Mouse (Mus musculus) heart, embryonic 13.5 days (tissue): ENCODE results near the gene Tsc1. TPM values are rescaled to one million over a fixed set of nuclear protein-coding genes. Genes with fewer than 3 reads are reported as not detected.

Source experiments
- ATAC-seq: fragments of 200-750 bp; cut with Nextera tagmentation; 2 replicates; pipeline ENCODE4 v1.8.0; 2017; ENCODE audit warnings: moderate TSS enrichment; ENCODE audit not compliant: insufficient number of reproducible peaks, low FRiP score, low TSS enrichment; ENCODE audit errors: extremely low read depth
- H3K27ac ChIP-seq: fragments of 300-500 bp; sonication (generic); replicated peaks from 2 replicates; pipeline ENCODE4 v1.5.1; 2015; ENCODE audit warnings: moderate library complexity, mild to moderate bottlenecking, inconsistent platforms
- H3K27me3 ChIP-seq: fragments of 300-500 bp; sonication (generic); replicated peaks from 2 replicates; pipeline ENCODE4 v1.6.1; 2015; ENCODE audit warnings: mild to moderate bottlenecking, inconsistent platforms
- H3K36me3 ChIP-seq: fragments of 300-500 bp; sonication (generic); 2 replicates; pipeline ENCODE4 v1.6.1; 2015; ENCODE audit warnings: mild to moderate bottlenecking, inconsistent platforms
- H3K4me1 ChIP-seq: fragments of 300-500 bp; sonication (generic); 2 replicates; pipeline ENCODE4 v1.6.1; 2015; ENCODE audit warnings: inconsistent platforms
- H3K4me2 ChIP-seq: fragments of 300-500 bp; sonication (generic); 2 replicates; pipeline ENCODE4 v1.6.1; 2015; ENCODE audit warnings: inconsistent platforms, mild to moderate bottlenecking, moderate library complexity
- H3K4me3 ChIP-seq: fragments of 300-500 bp; sonication (generic); 2 replicates; pipeline ENCODE4 v1.5.1; 2015; ENCODE audit warnings: moderate library complexity, mild to moderate bottlenecking, inconsistent platforms
- H3K9ac ChIP-seq: fragments of 300-500 bp; sonication (generic); 2 replicates; pipeline ENCODE4 v1.6.1; 2015; ENCODE audit warnings: inconsistent platforms, mild to moderate bottlenecking, moderate library complexity
- H3K9me3 ChIP-seq: fragments of 300-500 bp; sonication (generic); 2 replicates; pipeline ENCODE4 v1.6.1; 2016; ENCODE audit warnings: inconsistent platforms
- WGBS: fragments of 180-500 bp; shearing (Covaris S2); methylation state at CpG from one replicate; pipeline ENCODE4 v1.1.7; 2015; ENCODE audit warnings: mixed read lengths; 5-methylcytosine and 5-hydroxymethylcytosine counted together
- polyA plus RNA-seq: library from polyadenylated mRNA; unstranded; fragments of >200 nt; fragmentation: Nextera tagmentation; extraction: Ambion mirVana; gene quantifications from 2 replicates; pipeline ENCODE4 v1.2.1, GENCODE M21; 2015

Tsc1 gene
- polyA plus RNA-seq, 1 experiment from 2014 or later: 16.2 TPM

DNA sequence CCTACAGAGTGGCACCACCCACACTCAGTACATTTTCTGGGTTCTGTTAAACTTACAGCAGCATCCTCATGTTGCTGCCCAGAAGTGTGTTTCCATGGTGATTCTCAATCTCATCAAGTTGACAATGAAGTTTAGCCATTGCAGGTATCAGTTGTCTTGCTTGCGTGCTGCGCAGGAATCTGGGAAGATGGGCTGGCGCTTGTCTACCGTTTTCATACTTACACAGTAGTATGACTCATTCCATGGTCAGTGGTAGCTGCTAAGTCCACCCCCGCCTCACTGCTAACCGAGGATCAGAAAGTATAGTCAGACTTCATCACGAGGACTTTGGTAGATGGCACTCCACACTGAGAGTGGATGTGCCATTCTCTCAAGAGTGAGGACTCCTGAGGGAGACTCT lies 12.3 kb downstream of the Tsc1 start:
- Histone ChIP-seq H3K9me3 (no peaks in the 10 kb centered on the region), H3K4me3 (no peak overlapping the region), H3K4me1 (no peaks in the 10 kb centered on the region), H3K36me3 (peaks cover 43% of the 10 kb centered on the region), H3K27ac (no peak overlapping the region), H3K4me2 (no peak overlapping the region), H3K27me3 (no peaks in the 10 kb centered on the region), H3K9ac (no peak overlapping the region)
- 95% methylated on average over 7 of the region's 7 CpGs for WGBS
- ATAC-seq: no peak

GRCm38 (mm10) chr2:28654295-28654694 lies 13.3 kb downstream of the Tsc1 start:
- H3K9ac ChIP-seq: no peak overlapping the region
- WGBS: 67% methylated on average over 2 of the region's 2 CpGs
- H3K4me3 ChIP-seq: no peak overlapping the region
- ATAC-seq: no peak
- H3K27me3 ChIP-seq: no peaks in the 10 kb centered on the region
- no peak overlapping the region for H3K27ac ChIP-seq
- no peak overlapping the region for H3K4me2 ChIP-seq
- H3K36me3 ChIP-seq: peaks cover 52% of the 10 kb centered on the region
- H3K9me3 ChIP-seq: no peaks in the 10 kb centered on the region
- no peaks in the 10 kb centered on the region for H3K4me1 ChIP-seq

DNA sequence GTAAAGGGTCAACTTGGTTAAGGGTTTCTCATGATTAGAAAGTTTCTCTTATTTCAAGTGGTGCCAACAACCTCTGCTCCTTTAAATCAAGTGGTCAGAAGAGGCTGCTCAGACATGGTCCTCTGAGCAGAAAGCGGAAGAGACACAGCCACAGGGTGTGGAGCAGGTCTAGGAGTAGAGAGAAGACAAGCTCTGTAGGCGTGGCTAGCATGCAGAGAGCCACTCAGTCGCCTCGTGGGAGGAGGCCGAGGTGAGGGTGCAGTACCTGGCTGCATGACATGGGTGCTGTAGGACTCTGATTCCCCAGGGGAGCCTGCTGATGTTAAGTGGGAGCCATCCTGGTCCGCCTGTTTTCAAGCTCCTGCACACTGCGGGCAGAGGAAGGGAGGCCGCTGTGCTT lies 15.2 kb downstream of the Tsc1 start:
- Histone ChIP-seq H3K9me3 (no peaks in the 10 kb centered on the region), H3K36me3 (peaks cover 72% of the 10 kb centered on the region), H3K27ac (no peak overlapping the region), H3K4me1 (no peaks in the 10 kb centered on the region), H3K27me3 (no peaks in the 10 kb centered on the region), H3K9ac (no peak overlapping the region), H3K4me3 (no peak overlapping the region), H3K4me2 (no peak overlapping the region)
- no peak for ATAC-seq
- WGBS: 72% methylated on average over 8 of the region's 8 CpGs

DNA sequence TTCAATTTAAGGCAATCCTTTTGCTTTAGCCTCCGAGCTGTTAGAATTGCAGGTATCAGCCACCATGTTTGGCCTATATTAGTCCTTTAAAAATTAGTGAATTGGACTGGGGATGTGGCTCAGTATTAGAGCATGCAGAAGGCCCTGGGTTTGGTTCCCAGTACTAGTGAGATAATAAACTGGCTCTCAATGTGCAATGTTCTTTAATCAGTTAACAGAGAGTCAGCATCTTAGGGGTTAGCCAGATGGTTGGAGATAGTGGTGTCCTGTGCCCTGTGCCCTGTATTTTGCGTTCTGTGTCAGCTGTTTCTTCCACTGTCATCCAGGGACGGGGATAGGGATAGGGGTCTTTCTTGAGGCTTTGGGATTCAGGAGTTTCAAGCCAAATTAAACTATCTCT lies 21.9 kb downstream of the Tsc1 start:
- no peak overlapping the region for H3K9ac ChIP-seq
- WGBS: 85% methylated on average over 3 of the region's 3 CpGs
- H3K27ac ChIP-seq: no peak overlapping the region
- no peaks in the 10 kb centered on the region for H3K27me3 ChIP-seq
- H3K4me3 ChIP-seq: no peak overlapping the region
- H3K4me1 ChIP-seq: no peaks in the 10 kb centered on the region
- H3K4me2 ChIP-seq: no peak overlapping the region
- ATAC-seq: no peak
- H3K9me3 ChIP-seq: no peaks in the 10 kb centered on the region
- peaks cover 97% of the 10 kb centered on the region for H3K36me3 ChIP-seq

- 77% methylated on average over 3 of the region's 3 CpGs for WGBS
- Histone ChIP-seq H3K36me3 (peaks cover 96% of the 10 kb centered on the region), H3K4me2 (no peak overlapping the region)
These were observed 24.8 kb downstream of the Tsc1 start for GRCm38 (mm10) chr2:28665818-28666217.

DNA sequence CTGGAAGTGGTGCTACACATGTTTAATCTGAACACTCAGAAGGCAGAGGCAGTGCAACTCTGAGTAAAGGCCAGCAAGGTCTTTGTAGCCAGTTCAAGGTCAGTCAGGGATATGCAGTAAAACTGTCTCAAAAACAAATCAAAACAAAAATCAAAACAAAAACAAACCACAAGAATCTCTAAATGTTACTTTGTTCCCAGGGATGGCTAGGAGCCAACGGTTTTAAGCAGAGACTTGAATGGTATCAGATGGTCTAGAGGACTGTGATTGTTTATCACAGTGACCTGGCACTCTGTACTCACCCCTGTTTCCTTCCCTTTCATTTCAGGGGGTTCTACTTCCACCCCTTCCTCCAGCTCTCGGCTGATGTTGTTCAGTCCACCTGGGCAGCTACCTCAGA lies 30.4 kb downstream of the Tsc1 start:
- H3K27me3 ChIP-seq: no peaks in the 10 kb centered on the region
- no peak overlapping the region for H3K4me2 ChIP-seq
- H3K27ac ChIP-seq: no peak overlapping the region
- peaks cover 96% of the 10 kb centered on the region for H3K36me3 ChIP-seq
- ATAC-seq: no peak
- H3K4me3 ChIP-seq: no peak overlapping the region
- H3K9me3 ChIP-seq: no peaks in the 10 kb centered on the region
- no peaks in the 10 kb centered on the region for H3K4me1 ChIP-seq
- 77% methylated on average over 2 of the region's 2 CpGs for WGBS
- H3K9ac ChIP-seq: no peak overlapping the region

More at GRCm38 (mm10) chr2:28665818-28666217, 24.8 kb downstream of the Tsc1 start:
- no peak for ATAC-seq
- H3K27me3 ChIP-seq: no peaks in the 10 kb centered on the region
- H3K4me3 ChIP-seq: no peak overlapping the region
- no peak overlapping the region for H3K27ac ChIP-seq
- no peak overlapping the region for H3K9ac ChIP-seq
- H3K4me1 ChIP-seq: no peaks in the 10 kb centered on the region
- no peaks in the 10 kb centered on the region for H3K9me3 ChIP-seq

DNA sequence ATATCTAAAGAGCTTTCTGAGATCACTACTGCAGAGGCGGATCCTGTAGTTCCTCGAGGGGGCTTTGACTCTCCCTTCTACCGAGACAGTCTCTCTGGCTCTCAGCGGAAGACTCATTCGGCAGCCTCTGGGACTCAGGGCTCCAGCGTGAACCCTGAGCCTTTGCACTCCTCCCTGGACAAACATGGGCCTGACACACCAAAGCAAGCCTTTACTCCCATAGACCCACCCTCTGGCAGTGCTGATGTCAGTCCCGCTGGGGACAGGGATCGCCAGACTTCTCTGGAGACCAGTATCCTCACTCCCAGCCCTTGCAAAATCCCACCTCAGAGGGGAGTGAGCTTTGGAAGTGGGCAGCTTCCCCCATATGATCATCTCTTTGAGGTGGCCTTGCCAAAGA lies 35.0 kb downstream of the Tsc1 start:
- Histone ChIP-seq H3K27ac (no peak overlapping the region), H3K4me1 (no peaks in the 10 kb centered on the region), H3K27me3 (no peaks in the 10 kb centered on the region), H3K4me2 (no peak overlapping the region), H3K9me3 (no peaks in the 10 kb centered on the region), H3K4me3 (no peak overlapping the region), H3K36me3 (peaks cover 97% of the 10 kb centered on the region), H3K9ac (no peak overlapping the region)
- no peak for ATAC-seq
- 91% methylated on average over 8 of the region's 8 CpGs for WGBS

GRCm38 (mm10) chr2:28680710-28681109 lies 39.7 kb downstream of the Tsc1 start:
- 48% methylated on average over 4 of the region's 4 CpGs for WGBS
- peaks cover 98% of the 10 kb centered on the region for H3K36me3 ChIP-seq
- no peaks in the 10 kb centered on the region for H3K27me3 ChIP-seq

GRCm38 (mm10) chr2:28681718-28682117 lies 40.7 kb downstream of the Tsc1 start:
- Histone ChIP-seq H3K9me3 (no peaks in the 10 kb centered on the region), H3K4me2 (no peak overlapping the region), H3K27me3 (no peaks in the 10 kb centered on the region), H3K36me3 (peaks cover 98% of the 10 kb centered on the region), H3K4me3 (no peak overlapping the region), H3K27ac (no peak overlapping the region), H3K9ac (no peak overlapping the region), H3K4me1 (no peaks in the 10 kb centered on the region; the same call in 1 of the 2 replicates)
- no peak for ATAC-seq
- WGBS: 75% methylated on average over 4 of the region's 4 CpGs

More at GRCm38 (mm10) chr2:28680710-28681109, 39.7 kb downstream of the Tsc1 start:
- Histone ChIP-seq H3K27ac (no peak overlapping the region), H3K4me3 (no peak overlapping the region), H3K4me1 (no peaks in the 10 kb centered on the region; the same call in 1 of the 2 replicates), H3K9ac (no peak overlapping the region), H3K9me3 (no peaks in the 10 kb centered on the region), H3K4me2 (no peak overlapping the region)
- no peak for ATAC-seq

GRCm38 (mm10) chr2:28685895-28686294 lies 44.9 kb downstream of the Tsc1 start:
- Histone ChIP-seq H3K27ac (no peak overlapping the region), H3K9me3 (no peaks in the 10 kb centered on the region), H3K9ac (no peak overlapping the region), H3K27me3 (no peaks in the 10 kb centered on the region), H3K36me3 (peaks cover 74% of the 10 kb centered on the region), H3K4me2 (no peak overlapping the region), H3K4me3 (no peak overlapping the region), H3K4me1 (no peaks in the 10 kb centered on the region; the same call in 1 of the 2 replicates)
- no peak for ATAC-seq
- 80% methylated on average over 7 of the region's 7 CpGs for WGBS

DNA sequence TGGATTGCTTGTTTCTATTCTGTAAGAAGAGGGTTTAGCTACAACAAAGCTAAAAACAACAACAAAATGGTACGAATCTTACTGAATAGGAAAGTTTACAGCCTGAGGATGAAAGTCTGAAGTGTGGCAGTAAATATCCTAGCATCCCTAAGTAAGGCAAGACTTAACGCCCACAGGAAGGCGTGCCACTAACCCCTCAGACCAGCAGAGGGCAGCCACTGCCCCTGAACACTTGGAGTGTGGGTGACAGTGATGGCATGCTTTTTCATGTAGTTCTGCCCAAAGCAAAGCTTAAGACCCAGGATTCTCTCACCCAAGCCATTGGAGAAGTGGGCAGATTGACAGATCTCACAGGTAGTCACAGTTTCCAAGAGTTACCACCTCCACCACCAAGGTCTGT lies 47.4 kb downstream of the Tsc1 start:
- Histone ChIP-seq H3K9ac (no peak overlapping the region), H3K4me3 (no peak overlapping the region), H3K27me3 (no peaks in the 10 kb centered on the region), H3K27ac (no peak overlapping the region), H3K36me3 (peaks cover 54% of the 10 kb centered on the region), H3K4me1 (no peaks in the 10 kb centered on the region), H3K4me2 (no peak overlapping the region), H3K9me3 (no peaks in the 10 kb centered on the region)
- ATAC-seq: no peak
- WGBS: 40% methylated on average over 3 of the region's 3 CpGs

GRCm38 (mm10) chr2:28692692-28693091 lies 51.7 kb downstream of the Tsc1 start:
- H3K9me3 ChIP-seq: no peaks in the 10 kb centered on the region
- peaks cover 11% of the 10 kb centered on the region for H3K36me3 ChIP-seq
- H3K4me3 ChIP-seq: no peak overlapping the region
- H3K27me3 ChIP-seq: no peaks in the 10 kb centered on the region
- WGBS: 73% methylated on average over 9 of the region's 9 CpGs
- no peak overlapping the region for H3K27ac ChIP-seq
- no peak for ATAC-seq
- H3K4me1 ChIP-seq: no peaks in the 10 kb centered on the region
- H3K4me2 ChIP-seq: no peak overlapping the region
- H3K9ac ChIP-seq: no peak overlapping the region
